In the genomic region with DNA sequence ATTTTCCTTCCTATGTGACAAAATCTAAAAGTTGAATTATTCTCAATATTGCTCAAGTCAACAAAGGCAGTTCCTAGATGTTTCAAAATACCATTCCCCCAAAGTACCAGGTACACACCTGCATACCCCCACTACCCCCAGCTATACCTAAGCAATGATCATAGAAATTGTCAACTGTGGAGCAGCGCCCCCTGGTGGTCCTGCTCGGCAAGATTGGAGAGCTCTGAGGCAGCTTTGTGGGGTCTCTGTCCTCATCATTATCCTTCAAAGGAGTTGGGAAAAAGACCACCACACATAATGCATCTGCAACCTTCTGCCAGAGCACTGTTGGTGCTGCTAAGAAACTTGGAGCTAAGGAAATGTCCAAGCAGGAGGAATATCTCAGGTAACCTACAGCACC, we compare ENCODE assay signal across 9 mouse cellular contexts. TPM values are rescaled to one million over a fixed set of nuclear protein-coding genes. Genes with fewer than 3 reads are reported as not detected.
A peak's percentile ranks its signal among the peaks of the same experiment; 100 is the strongest.
DNase-seq lines count a peak whose midpoint lies in the region; ATAC-seq and TF ChIP-seq lines count a peak whose summit lies in the region.
"Had no signal": no experiment of that assay in that cellular context is flagged by ENCODE, and none has a peak within 500 bp of the region (broad histone marks: within the 10 kb centered on the region; RNA-seq: fewer than 3 reads in every experiment).

No protein-coding gene starts in this region.

- H3K4me2 ChIP-seq in forebrain, embryonic 11.5 days (ENCODE audit: low read depth, low read length, severe bottlenecking), result no peak overlapping the region
- H3K4me2 ChIP-seq in forebrain, embryonic 12.5 days, result no peak overlapping the region
- H3K4me2 ChIP-seq in lung, embryonic 14.5 days, result no peak overlapping the region

- peak; percentile 86 for TF ChIP-seq CTCF in lung, embryonic 14.5 days (IDR thresholded peaks at IDR 0.05; ENCODE audit: low read depth)
- TF ChIP-seq CTCF in thymus, adult 2 months (IDR thresholded peaks at IDR 0.05; ENCODE audit: borderline replicate concordance, control insufficient read depth, extremely low read depth, insufficient read depth, low read length, poor library complexity), result peak; percentile 65; the same call in 1 of the 2 replicates

- no peaks in the 10 kb centered on the region for H3K9me3 ChIP-seq in forebrain, embryonic 11.5 days (ENCODE audit: control insufficient read depth, low read length)
- no peaks in the 10 kb centered on the region for H3K9me3 ChIP-seq in forebrain, embryonic 12.5 days
- H3K9me3 ChIP-seq in lung, embryonic 14.5 days (ENCODE audit: low read depth, low read length), result no peaks in the 10 kb centered on the region

- H3K36me3 ChIP-seq in forebrain, embryonic 11.5 days (ENCODE audit: control insufficient read depth, insufficient read depth, low read length), result no peaks in the 10 kb centered on the region
- H3K36me3 ChIP-seq in forebrain, embryonic 12.5 days (replicated peaks), result no peaks in the 10 kb centered on the region
- H3K36me3 ChIP-seq in lung, embryonic 14.5 days (ENCODE audit: insufficient read depth), result no peaks in the 10 kb centered on the region
- no peaks in the 10 kb centered on the region for H3K36me3 ChIP-seq in thymus, adult 2 months (ENCODE audit: control insufficient read depth, insufficient read depth, low read length)

- H3K4me3 ChIP-seq in forebrain, embryonic 11.5 days (ENCODE audit: low read depth, low read length), result no peak overlapping the region
- no peak overlapping the region for H3K4me3 ChIP-seq in forebrain, embryonic 12.5 days (replicated peaks)
- H3K4me3 ChIP-seq in lung, embryonic 14.5 days (ENCODE audit: low read depth, low read length), result no peak overlapping the region
- H3K4me3 ChIP-seq in thymus, adult 2 months (ENCODE audit: control insufficient read depth, insufficient read depth, low read length), result no peak overlapping the region

- DNase-seq in forebrain, embryonic 11.5 days (ENCODE audit: low spot score), result peak; percentile 78
- peak; percentile 60 for DNase-seq in ovary, postnatal 36 days (ENCODE audit: low spot score)
- DNase-seq in ovary, postnatal 10 days (ENCODE audit: low spot score), result no peak
- DNase-seq in cerebellum, adult 8-10 months, result peak; percentile 24
- peak; percentile 75 for DNase-seq in lung, embryonic 14.5 days
- DNase-seq in thymus, adult 2 months, result peak; percentile 73

- 0% methylated on average over 2 of the region's 2 CpGs for WGBS in forebrain, embryonic 11.5 days
- 2% methylated on average over 2 of the region's 2 CpGs for WGBS in forebrain, embryonic 12.5 days
- 3% methylated on average over 2 of the region's 2 CpGs for WGBS in lung, embryonic 14.5 days
- WGBS in thymus, adult 2 months, result 4% methylated on average over 2 of the region's 2 CpGs

- H3K27ac ChIP-seq in forebrain, embryonic 11.5 days (ENCODE audit: low read depth, low read length), result no peak overlapping the region
- no peak overlapping the region for H3K27ac ChIP-seq in forebrain, embryonic 12.5 days
- no peak overlapping the region for H3K27ac ChIP-seq in lung, embryonic 14.5 days (ENCODE audit: low read depth)
- no peak overlapping the region for H3K27ac ChIP-seq in thymus, adult 2 months (ENCODE audit: control insufficient read depth, insufficient read depth, low read length)

- no peak for TF ChIP-seq POLR2A in thymus, adult 2 months (IDR thresholded peaks at IDR 0.05; ENCODE audit: control insufficient read depth, extremely low read depth, insufficient read depth, low read length, poor library complexity)

- no peak for ATAC-seq in forebrain, embryonic 11.5 days (replicated peaks; ENCODE audit: low FRiP score)
- no peak for ATAC-seq in forebrain, embryonic 12.5 days (ENCODE audit: low FRiP score)
- ATAC-seq in granulocyte monocyte progenitor cell, adult 5-6 weeks (replicated peaks; ENCODE audit: poor library complexity, severe bottlenecking), result peak; percentile 56
- no peak for ATAC-seq in lung, embryonic 14.5 days (ENCODE audit: insufficient read depth)

- H3K27me3 ChIP-seq in forebrain, embryonic 11.5 days (ENCODE audit: control insufficient read depth, insufficient read depth, low read length), result no peaks in the 10 kb centered on the region
- H3K27me3 ChIP-seq in forebrain, embryonic 12.5 days, result no peaks in the 10 kb centered on the region
- no peaks in the 10 kb centered on the region for H3K27me3 ChIP-seq in lung, embryonic 14.5 days (ENCODE audit: insufficient read depth, low read length)
- no peaks in the 10 kb centered on the region for H3K27me3 ChIP-seq in thymus, adult 2 months (ENCODE audit: control insufficient read depth, insufficient read depth, low read length)

- H3K4me1 ChIP-seq in forebrain, embryonic 11.5 days (replicated peaks; ENCODE audit: control insufficient read depth, insufficient read depth, low read length), result peaks cover 6% of the 10 kb centered on the region; the same call in 1 of the 2 replicates
- peaks cover 13% of the 10 kb centered on the region; the same call in 1 of the 2 replicates for H3K4me1 ChIP-seq in forebrain, embryonic 12.5 days
- H3K4me1 ChIP-seq in lung, embryonic 14.5 days (ENCODE audit: insufficient read depth), result 0 out of 2 replicates have a peak, but pooled peaks cover 4% of the 10 kb centered on the region
- no peaks in the 10 kb centered on the region for H3K4me1 ChIP-seq in thymus, adult 2 months (replicated peaks; ENCODE audit: control insufficient read depth, insufficient read depth, low read length)

- H3K9ac ChIP-seq in forebrain, embryonic 11.5 days (ENCODE audit: low read length), result no peak overlapping the region
- no peak overlapping the region for H3K9ac ChIP-seq in forebrain, embryonic 12.5 days
- no peak overlapping the region for H3K9ac ChIP-seq in lung, embryonic 14.5 days

RNA-seq across cellular contexts. Expression of a gene that starts 46.4 kb away (rescaled TPM):
- polyA plus RNA-seq in forebrain, embryonic 11.5 days (2014; fragmentation: Nextera tagmentation; extraction: Ambion mirVana), result 7.1 and 7.7 TPM in 2 replicates
- 2.4 and 2.5 TPM in 2 replicates for polyA plus RNA-seq in forebrain, embryonic 12.5 days (2016; fragmentation: Nextera tagmentation; extraction: Ambion mirVana)
- total RNA-seq in granulocyte monocyte progenitor cell, adult 5-6 weeks (2014; fragmentation: Nextera tagmentation), result 0.49 TPM in 1 of 2 replicates, not detected in the other
- total RNA-seq in granulocyte monocyte progenitor cell, adult 5-6 weeks (2017), result 0.13 and 0.26 TPM in 2 replicates
- 3.1 and 4.4 TPM in 2 replicates for polyA plus RNA-seq in lung, embryonic 14.5 days (2014; fragmentation: Nextera tagmentation; extraction: Ambion mirVana)
- polyA plus RNA-seq in thymus, adult 2 months (2012; rRNA removed), result 1.2 and 10.6 TPM in 2 replicates
- total RNA-seq: neutrophil, adult 5-6 weeks had no signal

RNA-seq across cellular contexts. Expression of a gene that starts 56.5 kb away (rescaled TPM):
- 77.4 and 89.1 TPM in 2 replicates for polyA plus RNA-seq in forebrain, embryonic 11.5 days (2014; fragmentation: Nextera tagmentation; extraction: Ambion mirVana)
- 75.0 and 77.4 TPM in 2 replicates for polyA plus RNA-seq in forebrain, embryonic 12.5 days (2016; fragmentation: Nextera tagmentation; extraction: Ambion mirVana)
- total RNA-seq in granulocyte monocyte progenitor cell, adult 5-6 weeks (2014; fragmentation: Nextera tagmentation), result 41.0 and 41.9 TPM in 2 replicates
- 38.8 and 43.9 TPM in 2 replicates for total RNA-seq in granulocyte monocyte progenitor cell, adult 5-6 weeks (2017)
- polyA plus RNA-seq in lung, embryonic 14.5 days (2014; fragmentation: Nextera tagmentation; extraction: Ambion mirVana), result 49.0 and 49.8 TPM in 2 replicates
- polyA plus RNA-seq in thymus, adult 2 months (2012; rRNA removed), result 18.8 and 19.9 TPM in 2 replicates
